Mouse (Mus musculus) liver, embryonic 14.5 days (tissue): Measurements from ENCODE around the gene Frmd4a.

Experiments used
- CTCF ChIP-seq: IDR thresholded peaks from 2 replicates; pipeline ENCODE4 v1.5.1; 2016; ENCODE audit warnings: antibody characterized with exemption, low read depth, control low read depth
- EP300 ChIP-seq: IDR thresholded peaks from 2 replicates; pipeline ENCODE4 v1.6.1; 2016; ENCODE audit warnings: antibody characterized with exemption, low read depth

- TF ChIP-seq CTCF: no peak
- no peak for TF ChIP-seq EP300
Observed at GRCm38 (mm10) chr2:4406977-4407376, 389.5 kb downstream of the Frmd4a start.
